Mouse (Mus musculus) stomach, postnatal 0 days (tissue): ENCODE results near the gene Sapcd1.

Source experiments
- CTCF ChIP-seq: IDR thresholded peaks from 2 replicates; pipeline ENCODE4 v1.5.1; 2016; ENCODE audit warnings: antibody characterized with exemption, low read depth, mild to moderate bottlenecking, moderate library complexity
- EP300 ChIP-seq: optimal IDR thresholded peaks from 2 replicates; pipeline ENCODE3; 2016; ENCODE audit warnings: antibody characterized with exemption

DNA sequence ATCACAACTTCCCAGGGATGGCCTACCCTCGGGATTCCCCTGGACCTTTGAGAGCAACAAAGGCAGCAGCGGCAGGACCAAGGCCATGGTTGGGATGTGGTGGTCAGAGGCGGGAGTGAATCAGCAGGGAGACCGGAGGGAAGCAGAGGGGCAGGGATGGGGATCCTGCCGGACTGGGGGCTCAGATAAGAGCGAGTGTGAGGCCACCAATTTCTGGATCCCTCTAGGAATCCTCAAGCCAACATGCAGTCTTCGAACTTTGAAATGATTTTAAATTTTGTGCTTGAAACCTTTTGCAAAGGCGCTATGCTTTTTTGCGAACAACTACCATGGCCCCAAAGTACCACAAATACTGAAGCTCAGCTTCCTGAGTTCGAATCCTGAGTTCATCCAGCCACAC lies 38.3 kb upstream of the Sapcd1 start, which contains the start of gene Mpig6b:
- TF ChIP-seq CTCF (no peak), EP300 (no peak)
